Mouse (Mus musculus): ENCODE measurements around the gene Casq2.

Gene Casq2

GRCm38 (mm10) chr3:102081862-102082261 lies 4.4 kb upstream of the Casq2 start:
- DNase-seq (ENCODE audit: low spot score in 2 of 2): peak in 1 of 2 experiments; percentile 31

- DNase-seq (ENCODE audit: low spot score in 2 of 2): no peak
Measured at GRCm38 (mm10) chr3:102083589-102084230, 2.5 kb upstream of the Casq2 start.

DNA sequence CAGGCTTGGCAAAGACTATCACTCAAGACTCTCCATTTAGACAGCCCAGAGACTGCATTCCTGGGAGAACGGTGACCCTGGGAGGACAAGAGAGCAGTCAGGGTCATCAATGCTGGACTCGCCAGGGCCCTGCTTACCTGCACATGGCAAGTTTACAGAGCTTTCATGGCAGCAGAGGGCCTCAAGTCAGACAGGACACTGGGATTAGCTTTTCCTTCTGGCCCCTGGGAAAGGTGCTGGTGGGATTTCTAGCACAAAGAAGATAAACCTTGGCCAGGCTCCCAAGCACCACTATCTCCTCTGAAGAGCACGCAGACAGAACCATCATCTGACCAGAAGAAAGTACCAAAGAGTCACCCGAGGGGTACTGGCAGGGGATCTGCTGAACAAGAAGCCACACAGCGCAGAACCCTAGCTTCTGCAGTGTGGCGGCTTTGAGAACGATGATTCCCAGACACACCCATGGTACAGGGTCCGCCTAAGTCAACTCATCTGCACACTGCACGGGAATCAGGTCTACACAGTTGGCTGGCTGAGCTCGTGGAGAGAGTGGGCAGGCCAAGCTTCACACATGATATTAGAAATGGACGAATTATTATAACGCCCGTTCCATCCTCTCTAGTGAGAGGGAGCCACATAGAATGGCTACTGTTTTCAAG lies 1.3 kb upstream of the Casq2 start:
- no peak for DNase-seq (ENCODE audit: low spot score in 2 of 2)

- no peak for DNase-seq (ENCODE audit: low spot score in 2 of 2)
Measured at GRCm38 (mm10) chr3:102085719-102086118, 496 bp upstream of the Casq2 start.

DNA sequence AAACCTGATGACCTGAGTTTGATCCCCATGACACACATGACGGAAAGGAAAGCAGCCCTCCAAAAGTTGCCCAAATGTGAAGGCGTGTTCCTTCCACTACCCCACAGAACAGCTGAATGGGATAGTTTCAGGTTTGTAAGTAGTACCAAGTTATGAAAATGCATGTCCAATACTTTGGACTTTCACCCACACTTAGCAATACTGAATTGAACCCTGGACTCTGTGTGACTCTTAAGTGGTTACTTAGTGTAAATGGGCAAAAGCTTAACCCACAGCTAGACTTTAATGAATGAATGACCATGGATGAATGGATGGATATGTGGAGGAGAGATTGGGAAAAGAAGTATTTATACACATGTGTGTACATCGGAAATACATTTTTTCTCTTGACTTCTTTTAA lies 8.6 kb downstream of the Casq2 start:
- DNase-seq (ENCODE audit: low spot score in 2 of 2): no peak

DNA sequence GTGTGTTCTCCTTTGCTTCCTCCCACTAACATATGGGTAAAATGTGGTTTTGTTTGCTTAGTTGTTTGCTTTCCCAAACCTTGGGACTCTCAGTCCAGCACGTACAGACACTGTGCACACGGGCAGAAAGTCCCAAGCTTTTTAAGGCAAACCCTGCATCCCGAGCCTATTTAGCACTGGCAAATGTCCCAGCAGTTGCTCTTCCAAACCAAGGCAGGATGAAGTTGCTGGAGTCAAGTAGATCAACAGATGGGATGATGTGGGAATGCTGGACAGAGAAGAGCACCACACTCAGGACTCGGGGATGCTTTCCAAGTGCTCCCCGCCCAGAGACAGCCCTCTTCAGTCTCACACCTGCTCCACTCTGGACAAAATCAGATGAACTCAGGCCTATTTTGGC lies 9.2 kb downstream of the Casq2 start:
- DNase-seq (ENCODE audit: low spot score in 2 of 2): no peak

DNA sequence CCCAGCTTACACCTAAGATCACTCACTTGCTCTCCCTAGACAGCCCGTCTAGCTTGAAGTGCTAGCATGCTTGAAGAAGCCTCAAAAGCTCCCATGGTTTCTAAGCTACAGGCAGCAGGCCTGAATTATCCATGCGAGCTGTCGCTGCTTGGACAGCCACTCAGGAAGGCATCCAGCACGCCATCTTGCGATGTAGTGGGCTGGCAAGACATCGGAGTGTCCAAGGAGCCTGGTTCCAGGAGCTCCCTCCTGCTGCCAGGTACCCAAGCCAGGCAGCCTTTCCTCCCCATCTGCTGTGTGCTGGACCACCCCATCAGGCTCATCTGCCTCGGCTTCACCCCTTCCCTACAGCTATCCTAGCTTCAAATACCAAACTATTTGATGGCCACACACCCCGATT lies 10.2 kb downstream of the Casq2 start:
- DNase-seq (ENCODE audit: low spot score in 2 of 2): no peak

DNA sequence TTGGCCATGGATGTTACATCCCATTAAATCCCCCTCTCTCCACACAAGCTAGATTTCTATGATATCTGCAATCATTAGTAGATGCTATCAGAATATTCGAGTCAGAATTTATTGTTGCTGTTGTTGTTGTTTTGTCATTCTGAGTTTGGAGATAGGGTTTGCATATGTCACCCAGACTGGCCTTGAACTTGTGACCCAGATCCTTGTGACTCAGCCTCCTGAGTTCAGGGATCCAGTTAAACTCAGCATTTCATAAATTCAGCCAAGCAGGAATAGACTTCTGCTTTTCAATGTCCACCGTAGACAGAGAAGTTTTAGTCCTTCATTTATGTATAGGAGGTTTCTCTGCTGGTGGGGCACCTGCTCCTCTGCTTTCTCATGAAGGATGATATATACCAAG lies 10.8 kb downstream of the Casq2 start:
- DNase-seq (ENCODE audit: low spot score in 2 of 2): no peak

- DNase-seq (ENCODE audit: low spot score in 2 of 2): no peak
Measured at GRCm38 (mm10) chr3:102099242-102099641, 13.0 kb downstream of the Casq2 start.

DNA sequence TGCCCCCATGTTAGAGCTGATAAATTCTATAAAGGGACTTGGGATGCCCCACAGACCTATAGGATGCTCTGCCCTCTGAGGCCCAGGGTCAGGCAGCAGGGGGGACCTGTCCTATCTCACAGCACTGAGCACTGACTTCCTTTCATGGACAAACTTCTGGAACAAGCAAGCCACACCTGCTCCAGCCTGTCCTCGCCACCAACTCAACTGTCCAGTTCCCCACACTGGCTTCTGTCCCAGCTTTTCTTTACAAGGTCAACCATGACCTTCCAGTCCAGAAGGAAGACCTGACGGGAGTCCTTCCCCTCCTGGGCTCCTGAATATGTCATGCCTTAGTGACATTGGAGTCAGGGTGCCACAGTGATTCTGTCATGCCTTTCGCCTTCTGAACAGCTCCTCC lies 13.6 kb downstream of the Casq2 start:
- no peak for DNase-seq (ENCODE audit: low spot score in 2 of 2)

DNA sequence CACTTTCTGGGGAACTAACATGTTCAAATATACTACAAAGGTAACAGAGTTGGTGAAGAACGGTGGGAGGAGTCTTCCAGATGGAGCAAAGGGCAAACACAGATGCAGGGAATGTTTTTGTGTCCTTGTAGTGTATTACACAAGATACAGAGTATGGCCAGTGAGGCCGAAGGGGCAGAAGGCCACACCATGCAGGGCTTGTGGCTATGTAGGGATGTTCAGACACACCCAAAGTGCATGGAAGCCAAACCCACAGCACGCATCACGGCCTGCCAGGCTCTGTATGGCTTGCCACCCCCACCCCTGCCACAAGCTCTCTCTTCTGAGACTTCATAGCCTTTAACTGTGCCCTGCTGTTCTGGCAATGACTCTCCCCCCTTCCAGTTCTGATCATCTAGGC lies 15.2 kb downstream of the Casq2 start:
- no peak for DNase-seq (ENCODE audit: low spot score in 2 of 2)

- no peak for DNase-seq (ENCODE audit: low spot score in 2 of 2)
Measured at GRCm38 (mm10) chr3:102103811-102104565, 17.8 kb downstream of the Casq2 start.

GRCm38 (mm10) chr3:102108201-102108600 lies 22.0 kb downstream of the Casq2 start:
- no peak for DNase-seq (ENCODE audit: low spot score in 2 of 2)

GRCm38 (mm10) chr3:102111979-102112599 lies 25.9 kb downstream of the Casq2 start:
- DNase-seq (ENCODE audit: low spot score in 2 of 2): no peak

DNA sequence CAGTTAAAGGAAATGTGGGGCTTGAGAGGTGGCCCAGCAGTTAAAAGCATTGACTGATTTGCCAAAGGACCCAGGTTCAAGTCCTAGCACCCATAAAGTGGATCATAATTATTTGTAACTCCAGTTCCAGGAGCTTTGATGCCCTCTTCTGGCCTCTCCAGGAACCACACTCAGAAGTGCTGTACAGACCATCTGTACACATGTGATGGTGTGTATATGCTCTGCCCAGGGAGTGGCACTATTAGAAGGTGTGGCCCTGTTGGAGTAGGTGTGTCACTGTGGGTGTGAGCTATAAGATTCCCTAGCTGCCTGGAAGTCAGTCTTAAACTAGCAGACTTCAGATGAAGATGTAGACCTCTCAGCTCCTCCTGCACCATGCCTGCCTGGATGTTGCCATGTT lies 34.7 kb downstream of the Casq2 start:
- no peak for DNase-seq (ENCODE audit: low spot score in 2 of 2)

GRCm38 (mm10) chr3:102122046-102122445 lies 35.8 kb downstream of the Casq2 start:
- DNase-seq (ENCODE audit: low spot score in 2 of 2): no peak

- no peak for DNase-seq (ENCODE audit: low spot score in 2 of 2)
Measured at GRCm38 (mm10) chr3:102123654-102124053, 37.4 kb downstream of the Casq2 start.

GRCm38 (mm10) chr3:102125546-102125945 lies 39.3 kb downstream of the Casq2 start:
- no peak for DNase-seq (ENCODE audit: low spot score in 2 of 2)

GRCm38 (mm10) chr3:102127114-102127513 lies 40.9 kb downstream of the Casq2 start:
- no peak for DNase-seq (ENCODE audit: low spot score in 2 of 2)

DNA sequence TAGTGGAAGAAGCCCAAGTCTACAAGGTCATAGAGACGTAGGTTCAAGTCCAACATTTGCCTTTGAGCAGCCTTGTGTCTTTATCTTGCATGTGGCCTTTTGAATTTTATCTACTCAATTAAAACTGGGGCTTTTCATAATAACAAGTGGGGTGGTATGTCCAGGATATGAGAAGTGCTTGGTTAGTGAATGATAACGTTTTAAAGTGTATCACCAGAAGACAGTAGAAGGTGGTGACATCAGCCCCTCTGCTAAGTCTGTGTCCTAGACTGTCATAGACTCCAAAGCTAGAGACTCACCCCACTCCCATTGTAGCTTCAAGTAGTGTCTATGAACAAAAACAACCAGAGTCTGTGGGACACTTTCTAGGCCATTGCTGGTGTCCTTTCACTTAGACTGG lies 42.0 kb downstream of the Casq2 start:
- no peak for DNase-seq (ENCODE audit: low spot score in 2 of 2)

DNA sequence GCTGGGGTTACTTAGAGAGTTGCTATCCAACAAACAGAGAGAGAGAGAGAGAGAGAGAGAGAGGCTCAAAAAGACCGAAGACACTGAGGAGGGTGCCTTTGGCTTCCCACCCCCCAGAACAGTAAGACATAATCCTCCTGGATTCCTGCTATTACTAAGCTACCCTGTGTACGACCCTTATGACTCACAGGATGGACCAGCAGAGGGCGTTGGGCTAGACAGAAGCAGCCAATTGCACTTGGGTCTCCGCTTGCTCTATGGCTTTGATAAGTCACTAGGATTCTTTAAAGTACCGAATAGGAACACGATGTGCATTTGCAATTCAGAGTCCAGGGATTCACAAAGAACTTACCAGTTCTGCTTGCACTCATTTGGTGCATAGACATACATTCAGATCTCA lies 44.3 kb downstream of the Casq2 start:
- DNase-seq (ENCODE audit: low spot score in 2 of 2): no peak

- no peak for DNase-seq (ENCODE audit: low spot score in 2 of 2)
Measured at GRCm38 (mm10) chr3:102131627-102132324, 45.6 kb downstream of the Casq2 start.
